Mouse (Mus musculus) spleen, postnatal 10 days (tissue): ENCODE data around the gene Olfr1371.

Experiments
- DNase-seq, 2 experiments: peaks; one replicate each; pipeline ENCODE4 v3.0.0; 2021 to 2022; ENCODE audit warnings: low spot score in 2 of 2

The Olfr1371 gene

GRCm38 (mm10) chr11:52213887-52214286, at the start of gene Olfr1371:
TSS of gene Olfr1371 (minus strand) at chr11:52213987.
- no peak for DNase-seq

- DNase-seq, result peak in 1 of 2 experiments; percentile 3
Observed at GRCm38 (mm10) chr11:52262338-52262737, 48.6 kb upstream of the Olfr1371 start.

GRCm38 (mm10) chr11:52261937-52262336, 48.1 kb upstream of the Olfr1371 start:
- DNase-seq, result peak; percentile 15 to 68

- DNase-seq, result no peak
Observed at GRCm38 (mm10) chr11:52260878-52261277, 47.1 kb upstream of the Olfr1371 start.

- DNase-seq, result peak in 1 of 2 experiments; percentile 3
Observed at GRCm38 (mm10) chr11:52258711-52259110, 44.9 kb upstream of the Olfr1371 start.

GRCm38 (mm10) chr11:52257376-52257775, 43.6 kb upstream of the Olfr1371 start:
- DNase-seq, result peak in 1 of 2 experiments; percentile 3

GRCm38 (mm10) chr11:52255077-52255476, 41.3 kb upstream of the Olfr1371 start:
- no peak for DNase-seq

- DNase-seq, result peak in 1 of 2 experiments; percentile 52
Observed at GRCm38 (mm10) chr11:52253674-52254375, 40.0 kb upstream of the Olfr1371 start.

GRCm38 (mm10) chr11:52252692-52253091, 38.9 kb upstream of the Olfr1371 start:
- DNase-seq, result no peak

- DNase-seq, result no peak
Observed at GRCm38 (mm10) chr11:52251770-52252169, 38.0 kb upstream of the Olfr1371 start.

- DNase-seq, result no peak
Observed at GRCm38 (mm10) chr11:52249452-52249851, 35.7 kb upstream of the Olfr1371 start.

- DNase-seq, result no peak
Observed at GRCm38 (mm10) chr11:52240898-52241542, 27.2 kb upstream of the Olfr1371 start.

GRCm38 (mm10) chr11:52234509-52234908, 20.7 kb upstream of the Olfr1371 start:
- no peak for DNase-seq

- no peak for DNase-seq
Observed at GRCm38 (mm10) chr11:52233906-52234305, 20.1 kb upstream of the Olfr1371 start.

GRCm38 (mm10) chr11:52233043-52233653, 19.4 kb upstream of the Olfr1371 start:
- DNase-seq, result no peak

GRCm38 (mm10) chr11:52231606-52232541, 18.1 kb upstream of the Olfr1371 start, which contains the start of gene Skp1a:
TSS of gene Skp1a (plus strand) at chr11:52231995.
- DNase-seq, result peak; percentile 96 to 99

GRCm38 (mm10) chr11:52230694-52231093, 16.9 kb upstream of the Olfr1371 start:
- DNase-seq, result peak in 1 of 2 experiments; percentile 30

GRCm38 (mm10) chr11:52228722-52229448, 15.1 kb upstream of the Olfr1371 start:
- DNase-seq, result no peak

- no peak for DNase-seq
Observed at GRCm38 (mm10) chr11:52227466-52228226, 13.9 kb upstream of the Olfr1371 start.

GRCm38 (mm10) chr11:52227053-52227452, 13.3 kb upstream of the Olfr1371 start:
- no peak for DNase-seq
